Mouse (Mus musculus) testis, adult 2 months (tissue): ENCODE measurements around the gene Wbp4.

ENCODE experiments used
- CTCF ChIP-seq: fragments of 200-500 bp; IDR thresholded peaks from 2 replicates; pipeline ENCODE4 v1.5.1; 2012; ENCODE audit warnings: low read depth, mild to moderate bottlenecking, inconsistent platforms, low read length, moderate library complexity; ENCODE audit not compliant: control insufficient read depth, insufficient read depth, insufficient replicate concordance
- POLR2A ChIP-seq: fragments of 200-500 bp; IDR thresholded peaks from 2 replicates; pipeline ENCODE4 v1.6.1; 2012; ENCODE audit warnings: low read depth, mild to moderate bottlenecking, inconsistent platforms, low read length, moderate library complexity; ENCODE audit not compliant: control insufficient read depth

DNA sequence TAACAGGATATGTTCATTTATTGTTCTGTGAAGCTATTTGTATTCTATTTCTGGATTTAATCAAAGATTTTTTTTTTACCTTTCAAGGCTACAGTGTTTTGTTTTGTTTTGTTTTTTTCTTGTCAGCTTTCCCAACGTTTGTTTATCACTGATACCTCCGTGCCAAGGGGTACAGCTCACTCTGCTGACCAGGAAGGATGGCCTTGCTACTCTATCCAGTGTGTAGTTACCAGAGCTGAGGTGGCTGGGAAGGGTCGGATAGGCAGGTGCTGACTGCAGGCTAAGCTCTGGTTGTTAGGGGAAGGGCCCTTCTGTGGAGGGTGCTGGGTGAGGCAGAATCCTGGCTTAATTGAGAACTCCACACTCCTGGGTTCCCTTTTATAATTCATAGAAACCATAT lies 8.9 kb upstream of the Wbp4 start:
- TF ChIP-seq POLR2A (no peak), CTCF (no peak)
